Mouse (Mus musculus) cerebellum, adult 11 months (tissue): Measurements from ENCODE around the gene Kif14.

Experiments
- DNase-seq: peaks from one replicate; pipeline ENCODE4 v3.0.0; 2022

The Kif14 gene

GRCm38 (mm10) chr1:136466143-136466811 lies at the start of gene Kif14:
Kif14 (plus strand) TSS chr1:136466343.
- peak; percentile 76 for DNase-seq

GRCm38 (mm10) chr1:136418393-136418792 lies 47.8 kb upstream of the Kif14 start:
- no peak for DNase-seq

DNA sequence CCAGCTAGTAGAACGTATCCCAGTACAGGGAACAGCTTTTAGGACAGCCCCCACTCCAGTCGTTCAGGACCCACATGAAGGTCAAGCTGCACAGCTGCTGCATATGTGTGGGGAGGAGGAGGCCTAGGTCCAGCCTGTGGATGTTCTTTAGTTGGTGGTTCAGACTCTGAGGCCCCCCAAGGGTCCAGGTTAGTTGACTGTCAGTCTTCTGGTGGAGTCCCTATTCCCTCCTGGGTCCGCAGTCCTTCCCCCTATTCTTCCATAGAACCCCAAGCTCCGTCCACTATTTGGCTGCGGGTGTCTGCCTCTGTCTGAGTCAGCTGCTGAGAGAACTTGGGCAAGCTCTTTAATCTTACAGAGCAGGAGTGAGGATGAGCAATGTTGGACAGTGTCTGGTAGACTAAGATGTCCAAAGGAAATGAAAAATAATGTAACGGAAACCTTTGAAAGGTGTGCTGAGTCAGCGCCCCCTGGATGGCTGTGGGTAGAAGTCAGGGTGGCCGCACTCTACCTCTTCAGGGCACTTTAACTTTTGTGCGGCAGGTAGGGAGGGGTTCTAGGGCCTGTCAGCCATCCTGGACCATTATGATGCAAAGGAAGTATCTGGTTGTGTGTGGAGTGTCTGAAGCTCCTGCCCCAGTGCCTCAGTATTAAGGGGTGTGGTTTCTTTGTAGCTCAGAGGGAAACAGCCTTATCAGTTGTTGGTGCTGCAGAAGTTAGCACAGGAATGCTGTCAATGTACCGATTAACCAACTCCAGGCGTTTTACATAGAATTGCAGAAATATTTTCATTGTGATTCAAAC lies 38.8 kb upstream of the Kif14 start:
- no peak for DNase-seq

DNA sequence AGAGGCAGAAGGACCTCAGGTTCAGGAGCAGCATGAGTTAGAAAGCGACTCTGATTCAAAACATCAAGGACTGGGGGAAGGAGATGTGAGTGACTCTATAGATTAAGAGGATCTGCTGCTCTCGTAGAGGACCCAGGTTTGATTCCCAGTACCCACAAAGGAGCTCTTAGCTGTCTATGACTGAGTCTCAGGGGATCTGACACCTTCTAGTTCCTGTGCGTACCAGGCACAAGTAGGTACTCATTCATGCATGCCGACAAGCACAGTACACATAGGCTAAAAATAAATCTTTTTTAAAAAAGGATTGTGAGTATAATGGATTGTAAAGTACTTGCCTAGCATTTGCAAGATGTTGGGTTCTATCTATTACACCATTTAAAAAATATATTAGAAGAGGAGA lies 37.2 kb upstream of the Kif14 start:
- DNase-seq = no peak

GRCm38 (mm10) chr1:136430126-136430818 lies 35.9 kb upstream of the Kif14 start:
- no peak for DNase-seq

GRCm38 (mm10) chr1:136440741-136441140 lies 25.4 kb upstream of the Kif14 start:
- DNase-seq = no peak

- DNase-seq = no peak
Measured at GRCm38 (mm10) chr1:136442809-136443208, 23.3 kb upstream of the Kif14 start.

DNA sequence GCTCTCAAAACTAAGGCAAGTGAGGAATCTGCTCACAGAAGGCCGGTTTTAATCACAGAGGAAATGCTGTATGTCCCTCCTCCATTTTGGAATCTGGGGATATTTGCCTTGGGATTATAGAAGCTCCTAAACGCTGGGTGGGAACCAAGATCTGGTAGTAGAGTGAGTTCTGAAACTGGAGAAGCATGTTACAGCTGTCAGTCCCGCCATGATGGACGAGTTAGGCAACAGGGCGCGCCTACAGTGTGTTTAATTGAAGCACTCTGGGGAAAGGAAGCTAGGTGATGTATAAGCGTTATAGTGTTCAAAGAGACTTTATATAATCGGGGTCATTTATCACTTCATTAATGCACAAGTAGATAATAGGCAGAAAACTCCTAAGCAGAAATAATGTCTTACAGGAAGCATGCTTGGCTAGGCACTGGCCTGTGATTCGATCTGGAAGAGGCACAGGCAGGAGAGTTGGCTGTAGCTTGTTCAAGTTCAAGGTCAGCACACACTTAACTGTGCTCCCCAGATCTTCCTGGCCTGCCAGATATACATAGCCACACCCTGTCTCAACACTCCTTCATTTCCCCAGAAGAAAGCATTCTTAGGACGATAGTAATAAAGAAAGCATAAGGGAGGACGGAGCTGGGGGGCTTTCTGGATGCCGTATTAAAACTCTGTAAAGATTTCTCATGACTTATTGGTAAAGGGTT lies 21.4 kb upstream of the Kif14 start:
- DNase-seq = no peak

DNA sequence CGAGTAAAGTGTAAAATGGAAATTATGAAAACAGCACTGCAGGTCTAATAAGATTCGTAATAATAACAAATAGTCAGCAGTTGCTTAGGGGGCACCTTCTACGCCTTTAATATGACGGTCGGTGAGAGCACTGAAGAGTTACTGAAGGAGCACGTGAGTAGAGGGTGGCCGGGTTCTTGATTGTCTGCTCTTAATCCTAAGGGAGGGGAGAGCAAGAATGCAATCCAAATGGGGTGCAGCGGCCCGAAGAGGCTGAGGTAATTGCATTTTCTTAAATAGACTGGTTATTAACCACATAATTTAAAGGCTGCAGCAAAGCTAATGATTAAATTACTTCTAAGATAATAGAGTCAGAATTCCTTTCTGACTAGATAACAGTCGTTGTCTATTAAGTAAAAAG lies 19.2 kb upstream of the Kif14 start:
- DNase-seq = no peak

DNA sequence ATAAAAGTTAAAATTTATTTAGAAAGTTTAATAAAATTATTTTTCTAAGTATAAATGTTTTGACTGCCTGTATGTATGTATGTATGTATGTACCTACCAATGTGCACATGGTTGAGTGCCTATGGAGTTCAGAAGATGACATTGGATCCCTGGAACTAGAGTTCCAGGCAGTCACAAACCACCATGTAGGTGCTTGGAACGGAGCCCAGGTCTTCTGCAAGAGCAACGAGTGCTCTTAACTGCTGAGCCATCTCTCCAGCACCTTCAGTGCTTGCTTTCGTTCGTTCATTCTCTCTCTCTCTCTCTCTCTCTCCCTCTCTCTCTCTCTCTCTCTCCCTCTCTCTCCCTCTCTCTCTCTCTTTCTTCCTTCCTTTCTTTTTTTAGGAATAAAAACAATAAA lies 18.8 kb upstream of the Kif14 start:
- no peak for DNase-seq

GRCm38 (mm10) chr1:136449541-136449940 lies 16.6 kb upstream of the Kif14 start:
- no peak for DNase-seq

DNA sequence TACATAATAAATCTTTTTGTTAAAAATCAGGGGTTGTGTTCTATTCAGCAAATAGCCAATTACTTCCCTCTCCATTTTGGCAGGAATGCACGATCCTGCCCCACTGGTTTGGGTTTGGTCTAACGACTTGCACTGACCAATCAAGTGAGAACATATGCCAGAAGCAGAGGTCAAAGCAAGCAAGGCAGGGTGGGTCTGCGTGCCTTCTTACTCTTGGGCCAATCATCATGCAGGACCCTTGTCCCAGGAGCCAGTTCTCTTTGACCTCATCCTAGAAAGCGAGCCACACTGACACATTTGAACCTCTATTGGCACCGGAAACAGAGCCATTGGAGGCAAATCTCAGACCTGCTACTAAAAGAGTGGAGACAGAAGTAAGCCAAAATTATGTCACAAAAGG lies 15.9 kb upstream of the Kif14 start:
- DNase-seq = no peak

DNA sequence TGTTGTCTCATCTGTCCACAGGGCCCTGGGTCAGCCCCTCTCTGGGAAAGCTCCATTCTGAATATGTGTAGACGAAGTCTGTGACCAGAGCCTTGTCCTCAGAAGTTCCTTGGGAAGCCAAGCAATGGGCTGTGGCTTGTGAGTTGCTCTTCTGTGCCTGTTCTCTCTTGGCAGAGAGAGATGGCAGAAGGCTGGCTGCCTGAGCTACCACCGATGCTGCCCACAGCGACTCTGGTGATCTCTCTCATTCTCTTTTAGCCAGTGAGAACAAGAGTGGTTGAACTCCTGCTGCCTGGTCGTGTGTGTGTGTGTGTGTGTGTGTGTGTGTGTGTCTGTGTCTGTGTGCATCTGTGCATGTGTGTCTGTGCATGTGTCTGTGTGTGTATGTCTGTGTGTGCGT lies 13.7 kb upstream of the Kif14 start:
- no peak for DNase-seq

DNA sequence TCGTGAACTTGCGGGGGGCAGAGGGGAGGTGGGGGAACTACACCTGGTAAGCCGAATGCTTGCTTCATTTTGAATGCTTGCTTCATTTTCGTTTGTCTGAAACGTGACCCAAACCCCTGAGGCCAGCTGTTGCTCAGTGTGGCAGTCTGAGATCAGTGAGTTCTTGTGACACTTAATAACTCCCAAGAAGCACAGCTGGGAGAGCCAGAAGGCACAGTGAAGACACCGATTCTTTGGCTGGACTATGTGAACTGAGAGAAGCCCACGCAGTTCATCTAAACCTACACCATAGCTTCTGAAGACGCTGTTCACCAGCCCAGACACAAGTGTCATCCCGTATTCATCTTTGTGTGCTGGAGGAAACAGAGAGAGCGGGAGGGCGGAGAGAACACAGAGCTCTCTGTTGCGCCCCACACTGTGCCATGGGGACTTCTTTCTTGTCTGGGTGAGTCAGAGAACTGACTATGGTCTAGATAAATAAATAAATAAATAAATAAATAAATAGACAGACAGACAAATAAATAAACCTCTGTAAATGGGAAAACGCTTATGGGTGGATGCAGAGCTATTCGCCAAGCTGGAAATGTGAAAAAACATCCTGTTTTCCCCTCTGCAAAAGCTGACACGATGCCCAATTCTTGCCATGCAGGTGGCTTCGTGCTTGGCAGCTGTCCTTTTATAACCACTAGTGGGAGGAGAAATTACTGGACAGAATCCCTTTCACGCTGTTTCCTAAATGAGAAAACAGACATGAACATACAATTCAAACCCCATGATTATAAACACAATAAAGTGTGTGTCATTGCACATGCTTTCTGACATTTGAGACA lies 10.2 kb upstream of the Kif14 start:
- no peak for DNase-seq

GRCm38 (mm10) chr1:136456741-136457140 lies 9.4 kb upstream of the Kif14 start:
- DNase-seq = no peak

- no peak for DNase-seq
Measured at GRCm38 (mm10) chr1:136457403-136457802, 8.7 kb upstream of the Kif14 start.

DNA sequence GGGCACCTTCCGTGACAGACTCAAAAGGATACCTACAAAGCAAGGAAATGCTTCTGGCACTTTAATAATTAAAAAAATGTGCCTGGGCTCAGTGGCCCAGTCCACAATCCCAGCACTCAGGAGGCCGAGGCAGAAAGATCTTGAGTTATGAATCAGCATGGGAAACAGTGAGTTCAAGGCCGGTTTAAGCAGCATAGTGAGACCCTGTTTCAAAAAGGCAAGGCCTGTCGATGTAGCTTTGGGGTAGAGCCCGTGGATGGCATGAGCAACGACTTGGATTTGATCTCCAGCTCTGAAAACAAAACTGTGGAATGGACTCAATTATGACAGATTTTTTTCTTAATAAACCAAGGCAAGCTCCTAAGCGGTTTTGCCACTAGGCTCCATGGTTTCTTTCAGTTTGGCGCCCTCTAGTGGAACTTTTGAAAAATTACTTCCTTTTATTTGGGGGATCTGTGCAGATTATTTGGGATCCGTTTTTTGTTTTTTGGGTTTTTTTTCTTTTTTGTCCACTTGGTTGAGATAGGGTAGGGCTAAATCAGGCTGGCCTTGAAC lies 7.4 kb upstream of the Kif14 start:
- DNase-seq = peak; percentile 26

DNA sequence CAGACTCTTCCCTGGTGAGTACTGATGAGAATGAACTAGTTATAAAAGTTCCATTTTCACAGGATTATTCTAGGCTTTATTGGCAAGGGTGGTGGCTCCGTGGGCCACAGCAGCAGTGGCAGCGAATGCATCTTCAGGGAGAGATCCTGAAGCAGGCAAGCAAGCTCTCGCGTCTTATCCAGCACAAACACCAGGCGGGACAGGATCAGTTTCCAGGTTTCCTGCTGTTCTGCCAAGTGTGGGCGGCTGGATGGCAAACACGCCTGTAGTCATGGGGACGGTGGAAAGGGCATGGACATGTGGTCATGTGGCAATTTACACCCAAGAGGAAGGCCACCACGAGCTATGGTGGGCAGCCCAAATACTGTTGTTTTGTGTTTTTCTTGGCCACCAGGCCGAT lies 3.7 kb upstream of the Kif14 start:
- DNase-seq = no peak

- DNase-seq = no peak
Measured at GRCm38 (mm10) chr1:136465168-136465567, 975 bp upstream of the Kif14 start.

DNA sequence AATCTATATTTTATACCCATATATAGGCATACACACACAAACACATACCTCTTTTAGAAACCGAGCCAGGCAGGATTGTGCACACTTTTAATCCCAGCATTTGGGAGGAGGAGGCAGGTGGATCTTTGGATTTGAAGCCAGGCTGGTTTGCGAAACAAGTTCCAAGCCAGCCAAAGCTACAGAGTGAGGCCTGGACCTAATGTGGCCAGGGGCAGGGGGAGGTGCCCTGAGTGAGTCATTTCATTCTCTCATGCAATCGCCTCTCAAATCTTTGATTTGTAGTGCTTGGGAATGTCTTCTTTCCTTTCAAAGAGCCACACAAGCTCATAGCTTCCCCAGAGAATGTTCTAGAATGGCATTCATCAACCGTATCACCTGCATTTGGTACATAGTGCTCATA lies 3.3 kb downstream of the Kif14 start:
- no peak for DNase-seq

GRCm38 (mm10) chr1:136470471-136470870 lies 4.3 kb downstream of the Kif14 start:
- DNase-seq = no peak

DNA sequence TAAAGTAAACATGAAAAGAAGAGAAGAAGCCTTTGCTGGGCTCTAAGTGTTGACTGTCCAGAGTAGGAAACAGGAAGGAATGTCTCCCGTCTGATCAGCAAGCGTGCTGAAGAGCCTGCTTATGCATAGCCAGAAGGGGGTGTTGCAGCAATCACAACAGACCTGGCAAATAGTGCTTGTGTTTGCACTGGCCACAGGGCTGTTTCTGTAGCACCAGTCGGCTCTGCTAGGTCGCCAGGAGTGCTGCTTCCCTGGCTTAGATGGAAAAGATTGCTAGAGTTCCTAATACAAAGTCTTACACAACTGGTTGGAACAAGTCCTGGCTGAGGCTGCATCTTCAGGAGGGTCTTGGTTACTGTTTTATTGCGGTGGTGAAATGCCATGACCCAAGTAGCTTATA lies 25.5 kb downstream of the Kif14 start:
- DNase-seq = no peak
